Mouse (Mus musculus) cerebellum, adult 2 months (tissue): ENCODE results near the gene Lman2. TPM values are rescaled to one million over a fixed set of nuclear protein-coding genes. Genes with fewer than 3 reads are reported as not detected.

Source experiments
- DNase-seq, 2 experiments: peaks; one replicate each; pipeline ENCODE4 v3.0.0; 2021
- H3K27ac ChIP-seq: fragments of 200-500 bp; 2 replicates; pipeline ENCODE4 v1.5.1; 2012; ENCODE audit warnings: low read length, control low read depth, inconsistent platforms; ENCODE audit not compliant: insufficient read depth
- H3K27me3 ChIP-seq: fragments of 200-500 bp; 2 replicates; pipeline ENCODE4 v1.6.1; 2012; ENCODE audit warnings: inconsistent platforms, mild to moderate bottlenecking, low read length, moderate library complexity; ENCODE audit not compliant: control insufficient read depth, insufficient read depth
- H3K4me1 ChIP-seq: fragments of 200-500 bp; 2 replicates; pipeline ENCODE4 v1.6.1; 2011; ENCODE audit warnings: low read length; ENCODE audit not compliant: control insufficient read depth, insufficient read depth
- H3K4me3 ChIP-seq: fragments of 200-500 bp; replicated peaks from 2 replicates; pipeline ENCODE3; 2011; ENCODE audit warnings: mild to moderate bottlenecking, low read depth, low read length, control low read depth; ENCODE audit not compliant: insufficient read depth
- CTCF ChIP-seq: fragments of 200-500 bp; IDR thresholded peaks from 2 replicates; pipeline ENCODE4 v1.5.1; 2011; ENCODE audit warnings: low read depth, mild to moderate bottlenecking, control low read depth, low read length, moderate library complexity, borderline replicate concordance; ENCODE audit not compliant: insufficient read depth
- POLR2A ChIP-seq: fragments of 200-500 bp; IDR thresholded peaks from 2 replicates; pipeline ENCODE4 v1.6.1; 2011; ENCODE audit warnings: low read length, control low read depth, borderline replicate concordance; ENCODE audit not compliant: insufficient read depth
- WGBS: fragments of 180-500 bp; shearing (Covaris S2); methylation state at CpG from one replicate; pipeline ENCODE4 v1.1.7; 2018; 5-methylcytosine and 5-hydroxymethylcytosine counted together
- polyA plus RNA-seq: library from polyadenylated mRNA; depleted of rRNA; stranded (reverse); fragments of >200 nt; gene quantifications from 2 replicates; pipeline ENCODE4 v1.2.3, GENCODE M21; 2012

The Lman2 gene
- polyA plus RNA-seq, 1 experiment = 65.1 TPM

DNA sequence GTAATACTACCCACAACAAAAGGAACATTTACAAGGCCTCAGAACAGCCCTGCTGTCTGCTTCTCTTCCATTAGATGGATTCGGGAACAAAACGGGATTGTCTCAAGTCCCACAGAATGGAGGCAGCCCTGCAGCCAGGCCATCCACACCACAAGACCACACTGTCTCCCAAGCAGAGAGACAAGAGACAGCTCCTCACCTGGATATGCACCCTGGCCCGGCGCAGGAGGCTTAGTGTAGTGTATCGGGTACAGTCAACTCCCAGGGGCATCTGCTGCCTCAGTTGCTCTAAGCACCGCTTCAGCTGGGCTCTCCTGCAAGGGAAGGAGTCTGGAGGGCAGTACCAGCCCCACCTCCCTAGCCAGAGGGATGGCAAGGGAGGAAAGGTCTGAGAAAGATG lies 34.4 kb downstream of the Lman2 start:
- H3K4me1 ChIP-seq = peaks cover 8% of the 10 kb centered on the region
- H3K27me3 ChIP-seq = no peaks in the 10 kb centered on the region
- no peak for TF ChIP-seq POLR2A
- no peak for TF ChIP-seq CTCF
- DNase-seq = peak in 1 of 2 experiments; percentile 12
- 73% methylated on average over 6 of the region's 6 CpGs for WGBS
- H3K4me3 ChIP-seq = no peak overlapping the region
- no peak overlapping the region for H3K27ac ChIP-seq

DNA sequence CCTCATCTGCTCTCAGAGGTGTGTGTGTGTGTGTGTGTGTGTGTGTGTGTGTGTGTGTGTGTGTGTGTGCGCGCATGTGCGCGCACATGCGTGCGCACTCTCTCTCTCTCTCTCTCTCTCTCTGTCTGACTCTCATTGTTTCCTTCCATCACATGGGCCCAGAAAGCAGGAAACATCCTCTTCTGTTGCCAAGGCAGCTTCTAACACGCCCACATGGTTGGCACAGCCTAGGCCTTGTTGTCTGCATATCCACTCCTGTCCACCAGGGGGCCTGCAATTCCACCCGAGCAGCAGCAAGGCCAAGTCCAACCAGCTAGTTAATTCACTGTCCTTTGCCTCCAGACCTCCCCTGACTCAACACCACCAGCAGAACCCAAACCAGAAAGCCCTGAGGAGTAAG lies 35.0 kb downstream of the Lman2 start:
- peaks cover 8% of the 10 kb centered on the region for H3K4me1 ChIP-seq
- H3K4me3 ChIP-seq = no peak overlapping the region
- WGBS = 9% methylated on average over 8 of the region's 8 CpGs
- DNase-seq = peak; percentile 85
- H3K27ac ChIP-seq = no peak overlapping the region
- H3K27me3 ChIP-seq = no peaks in the 10 kb centered on the region
- peak; percentile 88 for TF ChIP-seq CTCF
- TF ChIP-seq POLR2A = no peak

DNA sequence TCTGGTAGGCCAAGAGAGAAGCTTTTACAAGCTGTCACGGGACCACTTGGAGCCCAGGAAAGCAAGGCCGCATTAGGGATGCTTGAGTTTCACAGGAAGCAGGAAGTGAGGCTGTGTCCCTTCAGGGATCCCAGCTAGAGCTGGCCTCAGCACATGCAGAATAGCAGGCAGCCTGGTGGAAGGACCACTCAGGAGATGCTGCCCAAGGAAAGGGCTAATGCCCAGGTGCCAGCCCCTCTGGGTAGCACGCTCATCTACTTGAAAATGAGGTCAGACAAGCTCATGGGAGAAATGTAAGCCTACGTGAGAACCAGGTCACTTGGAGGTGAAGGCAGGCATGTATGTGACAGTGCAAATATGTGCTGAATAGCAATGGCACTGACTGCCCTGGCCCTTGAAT lies 35.4 kb downstream of the Lman2 start:
- TF ChIP-seq POLR2A (no peak), CTCF (no peak)
- 42% methylated on average over 4 of the region's 4 CpGs for WGBS
- Histone ChIP-seq H3K27me3 (no peaks in the 10 kb centered on the region), H3K4me1 (peaks cover 8% of the 10 kb centered on the region), H3K27ac (no peak overlapping the region), H3K4me3 (no peak overlapping the region)
- DNase-seq = no peak

DNA sequence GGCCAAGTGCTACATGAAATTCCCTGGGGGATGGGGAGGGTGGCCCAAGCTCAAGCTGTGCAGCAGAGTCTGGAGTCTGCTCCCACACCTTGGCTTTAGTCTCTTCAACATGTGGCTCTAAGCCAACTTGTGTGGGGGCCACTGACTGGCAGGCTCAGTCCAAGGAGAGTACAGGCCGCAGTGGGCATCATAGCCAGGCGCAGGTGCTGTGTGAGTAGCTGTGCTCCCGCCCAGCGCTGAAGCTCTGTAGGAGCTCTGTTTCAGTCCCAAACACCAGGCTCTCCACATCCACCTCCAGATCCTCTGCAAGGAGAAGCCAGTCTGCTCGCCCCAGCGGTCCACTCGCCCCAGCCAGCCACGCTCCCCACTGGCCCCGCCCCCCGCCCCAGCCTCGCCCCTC lies 37.0 kb downstream of the Lman2 start:
- TF ChIP-seq CTCF (no peak), POLR2A (no peak)
- Histone ChIP-seq H3K4me3 (no peak overlapping the region), H3K27me3 (no peaks in the 10 kb centered on the region), H3K27ac (no peak overlapping the region), H3K4me1 (peaks cover 12% of the 10 kb centered on the region)
- no peak for DNase-seq
- 76% methylated on average over 11 of the region's 11 CpGs for WGBS

DNA sequence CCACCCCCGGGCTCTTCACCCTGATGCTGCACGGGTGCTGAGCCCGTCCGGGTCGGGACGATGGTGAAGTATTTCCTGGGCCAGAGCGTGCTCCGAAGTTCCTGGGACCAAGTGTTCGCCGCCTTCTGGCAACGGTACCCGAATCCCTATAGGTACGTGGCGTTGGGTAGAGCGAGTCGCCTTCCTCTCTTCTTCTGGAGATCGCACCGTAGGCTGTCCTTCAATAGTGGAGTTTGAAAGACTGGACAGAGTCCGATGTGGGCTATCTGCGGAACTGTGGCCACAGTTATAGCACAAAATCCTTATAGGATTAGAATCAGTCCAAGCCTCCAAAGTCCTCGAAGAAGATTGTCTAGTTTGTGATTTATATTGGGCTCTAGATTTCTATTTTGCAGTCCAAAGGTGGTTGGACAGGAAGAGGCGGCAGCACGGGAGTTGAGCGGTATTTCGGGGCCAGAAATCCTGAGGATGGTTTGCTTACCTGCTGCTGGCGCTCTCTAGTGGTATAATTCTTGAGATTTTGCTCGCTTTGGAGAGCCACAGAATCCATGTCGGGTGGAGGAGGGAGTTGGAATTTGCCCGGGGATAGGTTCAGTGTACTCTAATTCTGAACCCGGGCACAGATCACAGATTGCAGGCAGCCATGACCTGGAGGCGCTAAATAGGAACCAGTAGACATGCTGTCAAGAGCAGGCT lies 40.3 kb downstream of the Lman2 start:
- no peaks in the 10 kb centered on the region for H3K27me3 ChIP-seq
- peaks cover 15% of the 10 kb centered on the region; the same call in 1 of the 2 replicates for H3K4me1 ChIP-seq
- WGBS = under 1% methylated on average over 31 of the region's 31 CpGs
- H3K4me3 ChIP-seq = peak overlapping the region; percentile 68
- DNase-seq = peak; percentile 50 to 68
- TF ChIP-seq POLR2A (no peak), CTCF (peak; percentile 43; the same call in 1 of the 2 replicates)
- H3K27ac ChIP-seq = no peak overlapping the region

DNA sequence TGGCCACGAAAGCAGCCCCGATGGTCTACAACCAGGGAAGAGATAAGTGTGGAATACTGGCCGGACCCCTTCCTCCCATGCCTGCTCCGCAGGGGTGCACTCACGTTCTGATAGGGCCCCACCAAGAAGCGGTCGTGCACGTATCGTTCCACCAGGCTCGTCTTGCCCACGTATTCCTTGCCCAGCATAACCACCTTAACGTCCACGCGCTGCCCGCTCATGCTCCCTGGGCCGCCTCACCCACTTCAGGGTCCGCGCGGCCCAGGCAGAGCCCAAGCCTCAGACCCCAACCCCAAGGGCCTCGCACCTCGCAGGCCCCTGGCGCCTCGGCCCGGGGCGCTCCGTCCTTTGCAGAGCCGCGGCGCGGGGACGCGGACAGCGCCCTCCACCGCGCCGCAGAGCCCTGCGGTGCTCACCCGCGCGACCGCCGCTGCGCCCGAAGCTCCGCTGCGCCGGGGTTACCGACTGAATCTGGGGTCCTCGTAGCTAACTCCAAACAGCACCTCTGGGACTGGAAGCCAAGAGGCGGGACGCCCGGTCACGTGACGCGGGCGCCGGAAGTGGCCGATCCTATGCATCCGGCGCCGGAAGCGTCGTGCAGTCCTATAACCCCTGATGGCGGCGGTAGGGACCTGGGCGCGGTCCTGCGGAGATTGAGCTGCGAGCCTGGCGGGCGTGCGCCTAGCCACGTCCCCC lies 41.0 kb downstream of the Lman2 start, which contains the start of gene Rab24:
TSS of gene Rab24 (minus strand) at position 513 of the 696 bp plus-strand sequence.
- Histone ChIP-seq H3K4me1 (peaks cover 12% of the 10 kb centered on the region; the same call in 1 of the 2 replicates), H3K4me3 (peak within 1 kb of the TSS; percentile 68), H3K27me3 (no peaks in the 10 kb centered on the region), H3K27ac (peak within 1 kb of the TSS; percentile 70)
- peak; percentile 88 to 90 for DNase-seq
- under 1% methylated on average over 73 of the region's 73 CpGs for WGBS
- TF ChIP-seq CTCF (no peak), POLR2A (peak; percentile 83)

DNA sequence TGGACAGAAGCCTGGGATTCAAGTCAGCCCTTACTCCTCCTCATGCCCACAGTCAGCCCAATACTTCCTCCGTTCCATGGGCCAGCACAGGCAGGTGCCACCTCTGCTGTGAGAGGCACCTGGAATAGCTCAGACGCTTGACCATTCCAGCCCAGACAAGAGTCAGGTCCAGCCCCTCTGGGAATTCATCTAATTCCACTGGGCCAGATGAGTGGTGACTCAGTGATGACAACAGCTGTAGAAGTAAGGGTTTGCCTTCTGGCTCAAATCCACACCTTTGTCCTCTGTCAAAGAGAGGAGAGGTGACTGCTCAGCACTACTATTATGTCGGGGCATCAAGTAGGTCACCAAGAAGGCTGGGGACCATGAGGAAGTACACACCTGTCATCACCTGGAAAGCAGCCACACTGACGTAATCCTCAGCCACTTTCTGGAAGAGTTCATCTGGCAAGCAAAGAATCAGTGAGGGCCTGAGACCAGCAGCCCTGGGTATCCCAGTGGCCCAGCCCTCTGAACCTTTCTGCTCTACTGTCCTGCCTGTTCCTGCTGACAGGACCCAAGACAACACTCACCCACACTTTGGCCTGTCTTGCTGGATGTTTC lies 42.6 kb downstream of the Lman2 start, which contains the start of gene Prelid1:
TSS of gene Prelid1 (plus strand) at position 570 of the 603 bp plus-strand sequence.
- peak within 1 kb of the TSS; percentile 68 for H3K4me3 ChIP-seq
- 20% methylated on average over 4 of the region's 4 CpGs for WGBS
- peak in 1 of 2 experiments; percentile 54 for DNase-seq
- peak within 1 kb of the TSS; percentile 70; the same call in 1 of the 2 replicates for H3K27ac ChIP-seq
- TF ChIP-seq CTCF (no peak), POLR2A (no peak)
- peaks cover 12% of the 10 kb centered on the region; the same call in 1 of the 2 replicates for H3K4me1 ChIP-seq
- no peaks in the 10 kb centered on the region for H3K27me3 ChIP-seq

DNA sequence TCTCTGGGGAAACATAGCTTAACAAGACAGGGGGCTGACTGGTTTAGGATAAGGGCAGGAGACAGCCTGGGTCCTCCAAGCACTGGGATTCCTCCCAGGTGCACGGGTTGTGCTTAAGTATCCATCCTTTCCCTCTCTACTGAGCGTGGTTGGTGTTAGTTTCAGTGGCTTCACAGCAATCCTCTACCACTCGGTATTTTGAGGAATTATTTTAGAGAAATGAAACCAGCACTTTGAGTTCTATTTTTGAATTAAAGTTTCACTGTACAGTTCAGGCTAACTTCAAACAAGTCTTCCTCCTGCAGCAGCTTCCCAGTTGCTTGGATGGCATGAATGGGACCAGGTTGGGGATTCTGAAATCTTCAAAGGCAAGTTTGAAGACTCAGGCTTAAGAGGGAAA lies 44.2 kb downstream of the Lman2 start:
- Histone ChIP-seq H3K4me1 (peaks cover 12% of the 10 kb centered on the region; the same call in 1 of the 2 replicates), H3K4me3 (no peak overlapping the region), H3K27ac (no peak overlapping the region), H3K27me3 (no peaks in the 10 kb centered on the region)
- 80% methylated on average over 3 of the region's 3 CpGs for WGBS
- TF ChIP-seq CTCF (no peak), POLR2A (no peak)
- no peak for DNase-seq
